Mouse (Mus musculus) cerebellum, adult 8-10 months (tissue): ENCODE data around the gene Ccdc169.

Experiments
- DNase-seq: peaks from one replicate; pipeline ENCODE4 v3.0.0; 2022

Ccdc169 gene

DNA sequence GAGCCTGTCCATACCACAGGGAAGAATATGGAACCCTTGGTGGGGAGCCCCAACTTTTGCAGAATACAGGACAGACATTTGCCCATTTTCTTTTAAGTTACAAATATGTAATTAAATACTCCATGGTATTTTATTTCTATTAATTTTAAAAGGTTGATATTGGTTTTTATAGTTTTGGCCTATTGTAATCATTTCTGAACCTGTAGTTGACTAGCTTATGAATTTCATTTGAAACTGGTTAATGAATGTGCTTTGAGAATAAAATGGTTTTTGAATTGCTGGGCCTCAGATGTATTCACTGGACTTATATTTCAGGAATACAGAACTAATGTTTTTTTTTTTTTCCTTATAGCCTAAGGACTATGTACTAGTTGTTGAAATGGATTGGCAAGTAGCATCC is at the start of gene Ccdc169:
TSS of gene Ccdc169 (plus strand) at position 301 of the 400 bp plus-strand sequence.
- DNase-seq, result no peak

DNA sequence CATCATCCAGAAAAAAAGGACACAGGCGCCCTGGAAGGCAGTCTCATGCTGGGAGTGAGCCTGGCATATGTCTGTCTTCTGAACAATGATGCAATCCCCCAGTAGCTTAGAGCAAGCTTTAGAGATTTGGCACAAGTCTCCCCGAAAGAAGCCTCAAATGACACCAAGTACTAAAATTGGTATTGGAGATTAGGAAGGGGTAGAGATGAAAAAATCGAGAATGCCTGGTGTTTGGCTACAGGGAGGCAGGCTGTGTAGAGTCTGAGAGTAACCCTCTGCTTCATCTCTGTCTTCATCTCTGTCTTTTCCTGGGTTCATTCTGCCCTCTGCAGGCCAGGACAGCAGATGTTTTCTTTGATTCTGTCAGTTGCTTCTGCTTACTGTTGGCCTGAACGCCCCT is 49.8 kb upstream of the Ccdc169 start:
- DNase-seq, result no peak

DNA sequence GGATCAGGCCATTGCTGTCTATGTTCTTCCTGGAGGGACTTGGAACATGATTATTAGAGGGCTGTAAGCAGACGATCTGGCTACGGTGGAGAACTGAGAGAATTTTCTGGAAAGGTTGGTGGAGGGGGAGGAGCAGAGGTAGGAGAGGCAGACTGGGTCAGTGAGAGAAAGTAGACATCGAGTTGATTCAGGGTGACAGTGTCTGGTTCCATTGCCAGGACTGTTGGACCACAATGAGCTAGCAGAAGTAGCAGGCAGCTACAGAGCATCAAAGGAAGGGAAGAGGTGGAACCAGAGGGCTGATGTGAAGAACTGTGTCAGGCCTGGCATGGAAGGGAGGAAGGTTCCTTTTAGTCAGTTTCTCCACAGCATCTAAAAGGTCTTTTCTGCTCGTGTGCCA is 48.8 kb upstream of the Ccdc169 start:
- DNase-seq, result no peak

DNA sequence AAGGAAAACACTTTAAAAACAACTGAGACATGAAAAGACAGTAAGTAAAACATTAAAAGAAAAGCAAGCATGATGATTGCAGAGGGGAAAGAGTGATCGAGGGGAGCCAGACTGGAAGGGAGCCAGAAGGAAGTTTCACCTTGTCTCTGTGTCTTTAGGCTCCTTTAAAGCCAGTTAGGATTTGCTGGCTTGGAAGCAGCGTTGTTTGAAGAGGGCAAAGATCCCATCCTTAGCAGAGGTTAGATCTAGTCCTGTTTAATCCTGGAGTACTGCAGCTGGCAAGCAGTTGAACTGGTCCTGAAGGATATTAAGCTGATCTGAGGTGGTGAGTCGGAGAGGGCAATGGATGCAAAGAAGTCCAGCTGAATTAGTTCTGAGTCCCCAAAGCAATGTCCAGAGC is 48.3 kb upstream of the Ccdc169 start:
- DNase-seq, result no peak

DNA sequence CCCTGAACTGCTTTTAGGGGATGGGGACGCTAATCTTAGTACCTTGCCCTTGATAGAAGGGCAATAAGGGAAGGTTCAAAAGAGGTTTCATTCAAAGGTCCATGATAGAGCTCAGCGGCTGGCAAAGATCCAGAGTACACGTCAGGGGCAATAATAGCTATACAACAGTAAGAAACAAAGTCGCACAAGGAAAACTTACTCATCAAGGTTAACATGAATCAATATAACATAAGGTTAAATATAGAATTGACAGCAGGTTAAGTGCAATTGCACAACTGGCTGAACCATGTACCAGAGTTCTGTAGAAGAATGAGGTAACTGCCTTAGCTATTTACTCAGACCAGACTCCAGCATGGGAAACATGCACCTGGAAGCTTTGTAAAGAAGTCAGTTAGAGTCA is 47.8 kb upstream of the Ccdc169 start:
- no peak for DNase-seq

DNA sequence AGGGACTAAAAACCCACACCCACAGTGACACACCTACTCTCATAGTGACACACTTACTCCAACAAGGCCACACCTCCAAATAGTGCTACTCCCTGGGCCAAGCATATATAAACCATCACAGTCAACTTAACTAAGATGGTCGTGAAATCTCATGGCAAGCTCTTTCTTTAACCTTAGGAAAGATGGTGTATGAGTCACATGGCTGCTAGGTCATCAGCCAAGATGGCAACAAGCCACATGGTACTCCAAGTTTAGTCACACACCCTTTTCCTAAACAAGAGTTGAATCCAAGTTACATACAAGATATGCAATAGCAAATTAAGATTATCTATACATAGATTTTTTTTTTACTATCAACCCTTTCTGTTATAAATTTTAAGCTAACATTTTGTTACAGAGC is 44.0 kb upstream of the Ccdc169 start:
- no peak for DNase-seq

DNA sequence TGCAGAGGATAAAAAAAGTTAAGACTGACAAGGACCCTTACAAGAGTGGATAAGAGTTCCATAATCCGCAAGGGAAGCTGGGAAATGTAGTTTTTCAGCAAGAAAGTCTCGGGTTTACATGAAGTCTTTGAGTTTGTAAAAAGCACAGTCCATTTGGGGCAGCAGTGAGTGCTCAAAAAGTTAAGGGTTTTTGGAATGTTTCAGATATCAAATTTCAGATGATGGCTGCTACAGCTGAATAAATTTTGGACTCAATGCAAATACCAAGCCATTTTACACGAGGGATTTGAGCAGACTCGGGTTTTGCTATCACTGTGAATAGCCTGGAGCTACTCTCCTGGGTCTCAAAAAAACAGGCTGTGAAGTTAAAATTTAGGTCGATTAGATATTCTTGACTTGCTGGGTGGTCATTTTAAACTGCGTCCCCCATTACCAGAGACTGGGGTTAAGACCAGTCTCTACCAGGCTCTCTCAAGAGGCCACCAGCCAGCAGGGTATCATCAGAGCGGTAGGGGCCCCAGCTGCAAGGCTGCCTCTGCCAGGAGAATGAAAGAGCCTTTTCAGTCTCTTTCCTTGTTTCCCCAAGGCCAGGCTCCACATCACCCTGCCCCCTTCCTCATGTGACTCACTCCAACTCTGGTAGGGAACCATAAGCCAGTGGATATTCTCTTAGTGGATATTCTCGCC is 41.0 kb upstream of the Ccdc169 start:
- no peak for DNase-seq

DNA sequence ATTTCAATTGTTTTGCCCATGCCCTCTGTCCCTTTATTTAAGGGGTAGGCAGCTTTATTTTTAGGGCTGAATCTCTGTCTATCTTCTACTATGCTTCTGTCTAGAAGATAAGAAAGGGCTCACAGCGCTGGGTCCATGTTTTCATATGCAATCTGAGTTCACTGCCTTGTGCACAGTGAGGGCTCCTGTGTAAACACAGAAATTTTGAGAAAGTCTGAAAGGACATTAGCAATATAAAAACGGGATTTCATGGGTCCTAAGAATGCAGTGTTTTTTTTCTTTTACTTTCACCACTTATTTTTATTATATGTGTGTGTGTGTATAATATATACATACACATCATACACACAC is 40.5 kb upstream of the Ccdc169 start:
- DNase-seq, result no peak

DNA sequence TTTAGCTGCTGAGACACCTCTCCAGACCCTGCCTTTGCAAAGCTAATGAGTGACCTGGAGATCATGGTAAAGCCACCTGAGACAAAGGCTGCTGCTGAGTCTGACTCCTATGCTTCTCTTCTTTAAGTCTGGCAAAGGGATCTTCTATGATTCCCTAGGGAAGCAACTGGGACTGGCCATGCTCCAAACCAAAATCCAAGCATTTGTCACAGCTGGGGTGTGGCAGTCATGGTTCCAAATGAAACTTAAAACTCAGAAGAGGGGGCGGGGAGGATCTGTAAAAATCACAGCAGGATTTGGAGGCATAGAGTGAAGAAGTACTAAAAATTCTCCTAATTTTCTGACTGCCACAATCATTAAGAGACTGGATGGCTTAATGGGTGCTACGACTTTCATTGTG is 40.0 kb upstream of the Ccdc169 start:
- DNase-seq, result no peak

DNA sequence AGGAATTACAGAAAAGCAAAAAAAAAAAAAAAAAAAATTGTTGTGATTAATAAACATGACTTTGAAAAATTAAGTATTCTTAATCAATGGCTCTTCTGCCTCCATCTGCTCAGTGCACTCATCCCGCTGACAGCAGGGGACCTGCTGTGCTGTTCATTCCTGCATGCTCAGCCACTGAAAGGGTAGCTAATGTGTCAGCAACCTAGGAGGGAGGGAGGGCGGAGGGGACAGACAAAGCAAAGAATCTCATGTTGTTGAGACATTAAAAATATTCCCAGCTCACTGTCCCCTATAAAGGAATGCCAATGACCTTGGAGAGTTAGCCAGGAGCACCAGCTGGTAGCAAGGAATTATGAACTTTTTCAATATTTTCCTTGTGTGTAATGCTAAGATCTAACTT is 39.1 kb upstream of the Ccdc169 start:
- no peak for DNase-seq

DNA sequence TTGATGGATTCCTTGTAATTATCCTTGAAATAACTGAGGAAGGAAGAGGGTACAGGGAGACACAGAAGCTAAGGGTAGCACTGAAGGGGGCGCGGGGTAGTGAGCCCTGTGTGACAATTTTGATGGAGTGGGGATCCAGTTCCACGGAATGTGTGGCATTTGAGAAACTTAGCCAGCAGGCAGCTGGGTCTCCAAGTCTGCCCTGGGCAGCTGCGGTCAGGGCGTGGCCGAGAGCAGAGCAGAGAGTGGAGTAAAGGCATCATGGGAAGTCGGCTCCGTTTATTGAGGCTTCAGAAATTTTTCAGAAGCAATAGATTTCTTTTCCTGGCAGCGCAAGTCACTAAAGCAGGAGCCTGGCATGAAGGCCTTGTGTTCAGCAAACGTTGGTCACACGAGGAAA is 38.1 kb upstream of the Ccdc169 start:
- DNase-seq, result no peak

DNA sequence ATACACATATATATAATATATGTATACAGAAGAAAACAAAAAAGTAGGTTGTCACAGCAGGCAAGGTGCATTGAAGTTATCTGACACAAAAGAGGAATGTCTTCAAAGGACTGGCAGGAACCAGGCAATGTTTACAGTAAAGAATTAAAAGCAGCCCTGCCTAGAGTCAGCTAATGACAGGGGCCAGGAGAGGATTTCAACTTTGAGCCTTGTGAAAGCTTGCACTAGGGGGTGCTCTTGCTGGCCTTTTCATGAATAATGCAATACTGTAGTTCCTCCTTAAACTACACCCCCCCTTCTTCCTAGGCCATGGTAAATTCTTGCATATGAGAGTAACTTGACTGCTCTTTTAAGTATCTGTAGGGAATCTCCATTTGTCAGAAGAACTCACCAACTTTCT is 36.0 kb upstream of the Ccdc169 start:
- no peak for DNase-seq

DNA sequence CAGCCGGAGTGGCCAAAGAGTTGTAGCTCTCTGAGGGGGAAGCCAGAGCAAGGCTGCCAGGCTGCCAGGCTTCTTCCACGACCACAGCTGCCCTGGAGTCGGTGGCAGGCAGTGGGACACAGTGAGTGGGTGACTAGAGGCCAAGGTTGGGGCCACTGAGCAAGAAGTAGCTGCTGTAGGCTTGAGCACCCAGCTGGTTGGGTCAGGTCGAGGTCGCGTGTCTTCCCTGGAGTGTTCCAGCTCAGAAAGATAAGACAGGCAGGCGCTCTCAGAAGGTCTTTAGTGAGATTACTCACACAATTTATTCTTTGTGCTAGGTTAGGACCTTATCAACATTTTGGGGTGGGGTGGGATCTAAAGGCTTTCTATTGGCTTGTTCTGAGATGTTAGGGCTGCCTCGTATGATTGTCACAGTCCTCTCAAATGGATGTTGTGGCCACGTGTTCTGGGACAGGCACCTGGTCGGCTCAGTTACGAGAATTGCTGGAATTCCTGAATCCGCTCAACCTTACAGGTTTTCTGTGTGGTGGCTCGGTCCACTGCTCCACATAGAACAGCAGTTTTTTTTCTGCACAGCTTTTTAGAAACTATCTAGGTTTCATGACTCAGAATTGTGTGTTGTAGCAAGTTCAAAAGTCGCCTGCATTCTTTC is 31.6 kb upstream of the Ccdc169 start:
- no peak for DNase-seq

DNA sequence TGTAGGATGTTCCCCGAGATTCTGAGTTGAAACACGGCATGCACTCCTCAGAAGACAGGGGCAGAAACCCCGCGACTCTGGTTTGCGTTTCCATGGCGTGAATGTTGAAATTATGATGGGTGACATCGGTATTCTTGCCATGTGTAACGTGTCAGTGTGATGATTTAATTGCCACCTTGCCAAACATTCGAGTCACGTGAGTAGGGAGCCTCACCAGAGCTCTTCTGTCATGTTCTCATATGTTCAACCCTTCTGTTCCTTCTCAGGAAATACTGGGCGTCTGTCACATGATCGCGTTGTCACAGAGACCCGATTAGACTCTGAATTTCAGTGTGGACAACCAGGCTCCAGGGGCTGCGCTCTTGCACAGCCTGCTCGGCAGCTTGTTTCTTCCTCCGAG is 31.1 kb upstream of the Ccdc169 start:
- no peak for DNase-seq

DNA sequence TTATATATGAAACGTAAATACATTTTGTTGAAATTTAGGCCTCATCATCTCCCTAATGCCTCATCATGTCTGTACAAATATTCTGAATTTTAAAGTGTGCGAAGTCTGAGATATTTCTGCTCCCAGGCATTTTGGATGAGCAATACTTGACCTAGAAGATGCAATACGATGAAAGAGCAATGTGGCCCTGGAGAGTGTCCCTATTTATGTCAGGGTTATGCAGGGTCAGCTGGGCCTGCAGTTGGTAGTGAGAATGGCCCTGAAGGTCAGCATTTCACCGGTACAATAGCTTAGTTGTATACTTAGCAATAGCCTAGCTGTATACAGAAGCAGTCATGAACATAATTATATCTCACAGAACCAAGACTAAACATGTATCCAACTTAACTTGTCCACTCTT is 28.0 kb upstream of the Ccdc169 start:
- no peak for DNase-seq

DNA sequence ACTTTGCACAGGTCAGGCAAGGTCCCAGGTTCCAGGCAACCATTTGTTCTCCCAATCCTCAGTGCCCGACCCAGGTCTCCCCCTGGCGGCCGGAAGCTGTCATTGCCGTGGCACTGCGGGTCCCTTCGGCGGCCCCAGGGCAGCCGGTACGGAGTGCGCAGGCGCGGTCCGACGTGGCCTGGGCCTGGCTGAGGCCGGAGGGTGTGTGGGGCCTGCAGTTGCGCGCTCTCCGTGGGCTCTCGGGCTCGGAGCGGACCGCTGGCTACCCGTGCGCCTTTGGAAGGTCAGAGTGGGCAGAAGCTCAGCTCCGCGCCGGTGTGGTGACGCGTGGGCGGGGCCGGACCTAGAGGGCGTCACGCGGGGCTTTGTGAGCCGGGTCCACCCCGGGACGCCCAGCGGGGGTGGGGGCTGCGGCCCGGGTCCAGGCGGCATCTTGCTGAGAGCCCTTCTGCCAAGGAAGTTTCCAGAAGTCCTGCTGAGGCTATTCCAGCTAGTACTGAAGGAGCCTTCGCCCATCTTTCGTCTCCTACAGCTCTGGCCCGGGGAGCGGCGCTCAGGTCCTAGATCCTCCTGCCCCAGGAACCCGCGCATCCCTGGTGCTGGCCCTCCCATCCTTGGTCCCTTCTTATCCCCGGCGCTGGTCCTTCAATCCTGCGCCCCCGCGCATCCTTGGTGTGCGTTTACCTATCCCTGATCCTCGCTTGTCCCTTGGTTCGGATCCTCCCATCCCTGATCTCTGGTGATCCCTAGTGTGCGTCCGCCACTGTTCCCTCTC is 25.0 kb upstream of the Ccdc169 start, which contains the start of gene Spg20:
TSS of gene Spg20 (plus strand) at position 174 of the 775 bp plus-strand sequence.
- peak; percentile 99 for DNase-seq

DNA sequence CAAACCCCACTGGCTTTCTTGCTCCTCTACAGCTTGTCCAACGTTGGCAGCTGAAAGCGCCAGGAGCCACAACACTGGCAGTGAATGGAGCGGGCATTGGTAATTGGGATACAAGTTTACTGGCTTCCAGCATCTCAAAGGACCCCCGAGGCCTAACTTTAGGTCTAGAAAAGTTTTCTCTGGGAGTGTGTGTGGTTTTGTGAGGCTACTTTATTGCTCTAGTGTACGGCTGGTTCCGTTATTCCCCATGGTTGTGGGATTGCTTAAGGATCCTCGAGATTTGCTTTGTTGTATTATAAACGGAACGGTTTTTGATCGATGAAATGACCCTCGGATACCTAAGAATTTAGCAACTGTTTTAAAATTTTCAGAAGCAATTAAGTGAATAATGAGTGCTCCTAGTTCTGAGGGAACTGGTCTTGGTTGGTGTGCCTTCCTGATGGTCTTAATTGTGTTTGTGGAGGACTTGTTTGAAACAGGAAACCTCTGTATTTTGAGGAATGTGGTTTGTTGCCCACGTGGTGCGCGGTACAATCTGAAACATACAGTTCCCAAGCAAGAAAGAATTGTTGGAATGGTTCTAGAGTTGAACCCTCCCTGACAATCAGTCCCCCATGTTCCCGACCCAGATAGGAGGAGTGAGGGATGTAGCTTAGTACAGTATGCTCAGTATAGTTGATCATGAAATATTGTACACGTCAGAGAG is 24.3 kb upstream of the Ccdc169 start:
- DNase-seq, result no peak

DNA sequence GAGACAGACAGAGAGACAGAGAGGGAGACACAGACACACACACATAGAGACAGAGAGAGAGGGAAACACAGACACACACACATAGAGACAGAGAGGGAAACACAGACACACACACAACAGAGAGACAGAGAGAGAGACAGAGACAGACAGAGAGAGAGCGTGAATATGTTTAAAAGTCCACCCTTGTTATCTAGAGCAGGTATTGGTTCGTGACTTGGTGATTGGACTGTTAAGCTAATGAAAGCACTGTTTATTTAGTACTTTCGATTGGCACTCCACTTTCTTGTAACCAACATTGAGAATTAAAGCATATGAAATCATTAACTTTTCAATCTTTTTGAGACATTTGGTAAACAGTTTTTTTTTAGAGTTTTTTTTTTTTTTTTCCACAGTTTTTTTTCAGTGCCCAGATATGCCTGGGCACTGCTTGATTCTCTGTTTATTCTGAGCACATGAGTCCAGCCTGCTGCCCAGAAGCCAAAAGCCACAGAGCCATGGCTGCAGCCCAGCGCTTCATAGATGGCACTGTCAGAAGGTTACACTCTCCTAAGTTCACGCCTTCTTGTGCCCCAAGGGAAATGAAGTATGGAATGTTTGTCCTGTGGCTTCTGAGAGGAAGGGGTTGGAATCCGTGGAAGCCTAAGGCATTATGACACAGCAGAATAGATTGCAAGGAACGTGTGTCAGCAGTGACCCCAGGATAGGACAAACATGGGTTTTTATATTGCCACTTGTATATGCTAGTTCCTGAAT is 22.6 kb upstream of the Ccdc169 start:
- DNase-seq, result no peak

DNA sequence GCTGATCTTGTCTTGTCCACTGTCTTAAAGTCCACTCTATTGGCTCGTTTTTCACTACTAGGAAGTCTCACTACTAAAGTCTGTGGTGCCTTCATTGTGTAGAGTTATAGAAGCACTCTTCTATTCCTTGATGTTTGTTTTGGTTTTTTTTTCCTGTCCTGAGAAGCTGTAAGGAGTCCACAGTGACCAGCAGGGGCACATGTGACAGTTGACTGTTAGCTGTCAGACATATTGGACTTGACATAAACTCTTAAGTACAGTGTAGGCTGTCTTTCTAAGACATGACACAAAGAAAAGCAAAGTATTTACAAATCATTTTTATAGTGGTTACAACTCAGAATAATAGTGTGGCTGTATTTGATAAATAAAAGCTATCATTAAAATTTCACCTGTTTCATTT is 22.1 kb upstream of the Ccdc169 start:
- DNase-seq, result no peak

DNA sequence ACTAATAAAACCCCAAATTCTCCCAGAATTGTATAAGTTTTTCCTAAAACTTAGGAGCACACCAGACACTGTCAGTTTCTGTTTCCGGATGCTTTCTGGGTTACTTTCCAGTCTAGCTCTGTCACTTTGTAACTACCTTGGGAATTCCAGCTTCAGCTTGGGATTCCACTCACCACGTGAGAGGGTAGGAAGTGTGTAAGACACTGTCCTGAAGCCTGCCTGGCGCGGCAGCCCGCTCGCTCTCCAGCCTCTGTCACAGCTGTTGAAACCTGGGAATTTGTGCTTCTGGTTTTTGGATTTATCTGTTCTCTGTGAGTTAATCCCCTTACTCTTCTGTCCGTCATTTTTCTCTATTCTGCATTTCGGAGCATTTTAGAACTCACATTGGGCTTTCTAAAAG is 21.1 kb upstream of the Ccdc169 start:
- no peak for DNase-seq

DNA sequence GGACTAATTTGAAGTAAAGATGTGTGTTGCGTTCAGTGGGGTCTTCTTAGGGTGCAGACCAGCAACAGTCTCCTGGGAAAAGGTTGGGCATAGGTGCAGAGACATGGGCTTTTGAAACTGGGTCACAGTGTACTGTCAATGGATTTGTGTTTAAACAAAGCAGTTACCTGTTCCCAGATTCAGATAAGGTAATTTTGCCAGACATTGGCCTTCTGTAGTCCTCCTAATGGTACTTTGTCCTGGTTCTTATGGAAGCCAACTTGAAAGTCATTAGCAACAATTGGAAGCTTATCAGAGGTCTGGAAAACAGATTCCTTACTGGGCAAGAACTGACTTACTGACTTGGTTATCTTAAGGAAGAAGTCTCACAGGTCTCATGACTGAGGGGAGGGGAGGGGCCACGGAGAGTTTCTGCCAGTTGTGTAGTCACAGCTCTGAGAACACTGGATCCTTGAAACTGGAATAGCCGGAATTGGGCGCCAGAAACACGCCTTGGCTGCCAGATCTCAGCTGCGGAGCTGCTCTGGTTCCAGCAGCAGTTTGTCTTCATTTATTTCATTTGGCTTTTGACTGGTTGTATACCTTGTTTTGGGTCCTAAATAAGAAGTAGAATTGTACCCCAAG is 17.8 kb upstream of the Ccdc169 start:
- DNase-seq, result no peak

DNA sequence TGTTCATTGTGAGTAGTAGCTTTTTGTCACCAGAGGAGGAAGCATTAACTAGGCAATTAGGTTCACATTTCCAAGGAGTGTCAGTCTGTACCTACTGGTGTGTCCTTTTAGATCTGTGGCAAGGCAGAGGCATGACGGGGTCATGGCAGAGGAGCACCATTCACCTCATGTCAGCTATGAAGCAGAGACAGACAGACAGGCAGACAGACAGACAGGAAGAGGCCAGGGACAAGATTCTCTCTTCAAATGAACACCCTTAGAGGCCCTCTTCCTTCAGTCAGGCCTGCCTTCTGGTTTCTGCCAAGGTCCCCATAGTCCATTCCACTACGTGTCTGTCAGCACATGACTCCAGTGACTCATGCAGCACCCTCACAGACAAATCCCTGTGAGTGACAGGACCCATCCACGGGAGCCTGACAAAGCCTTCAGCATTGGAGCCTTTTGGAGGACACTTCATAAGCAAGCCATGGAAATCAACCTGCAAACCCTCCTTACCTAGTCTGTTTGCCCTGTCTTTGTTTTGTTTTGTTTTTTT is 14.7 kb upstream of the Ccdc169 start:
- DNase-seq, result no peak
